Mouse (Mus musculus): ENCODE measurements around the gene Keap1.
A peak's percentile ranks its signal among the peaks of the same experiment; 100 is the strongest.
"Not testable (repeated sequence)": the region's sequence is repeated elsewhere in the genome, so short reads cannot be mapped to it uniquely, and the experiment has no call there.

Keap1 gene

DNA sequence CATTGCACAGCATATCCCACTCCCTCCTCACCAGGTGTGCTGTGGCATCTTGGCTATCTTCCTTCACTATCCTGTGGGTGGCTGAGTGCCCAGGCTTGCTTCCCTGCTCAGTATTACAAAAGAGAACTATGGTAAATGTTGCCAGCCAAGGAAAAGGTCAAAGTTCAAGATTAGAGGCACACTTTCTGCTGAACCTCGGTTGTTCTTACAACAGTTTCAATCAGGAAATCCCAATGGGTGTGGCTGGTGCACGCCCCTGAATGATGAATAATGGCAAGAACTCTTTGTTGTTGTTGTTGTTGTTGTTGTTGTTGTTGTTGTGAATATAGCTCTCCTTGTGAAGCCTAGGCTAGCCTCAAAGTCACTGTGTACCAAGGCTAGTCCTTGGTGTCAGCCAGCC lies 22.7 kb upstream of the Keap1 start:
- DNase-seq: no peak

DNA sequence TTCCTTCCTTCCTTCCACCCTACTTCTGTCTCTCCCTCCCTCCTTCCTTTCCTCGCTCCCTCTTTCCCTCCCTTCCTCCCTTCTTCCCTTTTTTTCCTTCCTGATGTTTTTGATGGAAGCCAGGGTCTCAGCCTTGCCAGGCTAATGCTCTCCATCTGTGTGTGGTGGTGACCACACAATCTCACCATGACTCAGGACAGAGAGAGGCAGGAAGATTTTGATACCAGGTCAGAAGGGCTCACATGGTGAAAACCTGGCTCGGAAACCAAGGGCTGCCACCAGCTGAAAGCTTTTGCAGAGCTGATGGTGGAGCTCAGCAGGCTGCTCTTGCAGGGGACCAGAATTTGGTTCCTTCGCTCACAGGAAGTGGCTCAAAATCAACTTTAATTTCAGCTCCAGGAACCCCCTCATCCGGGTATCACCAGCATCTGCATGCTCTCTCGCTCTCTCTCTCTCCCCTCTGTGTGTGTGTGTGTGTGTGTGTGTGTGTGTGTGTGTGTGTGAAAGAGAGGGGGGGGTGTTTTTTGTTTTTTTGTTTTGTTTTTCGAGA lies 21.4 kb upstream of the Keap1 start:
- DNase-seq: no peak

GRCm38 (mm10) chr9:21256349-21256748 lies 17.2 kb upstream of the Keap1 start:
- not testable (repeated sequence) for DNase-seq

- no peak for DNase-seq
These were observed 15.5 kb upstream of the Keap1 start for GRCm38 (mm10) chr9:21254690-21255089.

- no peak for DNase-seq
These were observed 12.1 kb upstream of the Keap1 start for GRCm38 (mm10) chr9:21251116-21251735.

- no peak for DNase-seq
These were observed 11.3 kb upstream of the Keap1 start for GRCm38 (mm10) chr9:21250509-21250908.

GRCm38 (mm10) chr9:21249629-21250508 lies 10.7 kb upstream of the Keap1 start:
- DNase-seq: no peak

GRCm38 (mm10) chr9:21248326-21248725 lies 9.2 kb upstream of the Keap1 start, which contains the start of gene S1pr5:
Gene S1pr5 (minus strand): TSS chr9:21248443.
- DNase-seq: peak; percentile 68

DNA sequence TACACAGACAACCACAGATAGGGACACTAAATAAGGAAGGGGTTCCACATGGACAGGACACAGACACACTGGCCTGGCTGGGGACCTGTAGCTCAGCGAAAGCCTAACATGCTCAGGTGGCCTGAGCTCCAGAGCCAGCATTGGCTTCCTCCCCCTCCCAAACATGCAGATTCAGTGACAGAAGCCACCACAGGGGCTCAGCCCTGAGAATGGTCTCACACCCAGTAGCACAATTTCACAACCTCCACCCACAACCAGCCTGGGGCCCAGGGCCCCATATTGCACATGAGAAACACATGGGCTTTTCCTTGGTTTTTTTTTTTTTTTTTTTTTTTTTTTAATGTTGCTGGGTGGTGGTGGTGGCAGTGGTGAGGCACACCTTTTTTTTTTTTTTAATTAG lies 7.2 kb upstream of the Keap1 start:
- DNase-seq: no peak

DNA sequence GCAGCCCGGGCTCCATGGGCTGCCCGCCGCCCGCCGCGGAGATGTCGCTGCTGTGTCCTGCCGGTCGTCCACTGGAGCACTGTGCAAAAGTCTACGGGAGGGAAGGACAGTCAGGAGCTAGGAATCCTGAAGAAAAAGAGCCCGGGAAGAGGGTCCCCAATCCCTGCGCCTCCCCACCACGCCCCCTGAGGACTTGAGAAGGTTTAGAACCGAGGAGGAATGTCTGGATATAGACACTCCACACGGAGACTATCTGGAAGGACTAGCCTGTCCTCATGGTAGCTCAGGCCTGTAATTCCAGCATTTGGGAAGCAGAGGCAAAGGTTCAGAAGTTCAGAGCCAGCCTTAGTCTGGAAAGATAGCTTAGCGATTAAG lies 5.9 kb upstream of the Keap1 start:
- no peak for DNase-seq

GRCm38 (mm10) chr9:21244428-21245112 lies 5.4 kb upstream of the Keap1 start:
- DNase-seq: no peak

GRCm38 (mm10) chr9:21243826-21244427 lies 4.8 kb upstream of the Keap1 start:
- DNase-seq: no peak

GRCm38 (mm10) chr9:21241343-21241742 lies 2.2 kb upstream of the Keap1 start:
- peak; percentile 91 for DNase-seq

DNA sequence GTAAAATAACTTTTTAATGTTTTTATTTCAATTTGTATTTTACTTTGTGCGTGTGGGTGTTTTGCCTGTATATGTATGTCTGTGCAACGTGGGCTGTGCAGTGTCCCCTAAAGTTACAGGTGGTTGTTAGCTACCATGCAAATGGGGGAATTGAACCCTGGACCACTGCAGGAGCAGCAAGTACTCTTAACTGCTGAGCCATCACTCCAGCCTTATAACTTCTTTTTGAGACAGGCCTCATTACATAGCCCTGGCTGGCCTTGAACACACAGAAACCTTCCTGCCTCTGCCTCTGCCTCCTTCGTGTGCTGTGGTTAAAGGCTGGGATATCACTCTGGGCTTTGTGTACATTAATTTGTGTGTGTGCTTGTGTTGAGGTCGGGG lies 296 bp upstream of the Keap1 start:
- no peak for DNase-seq

DNA sequence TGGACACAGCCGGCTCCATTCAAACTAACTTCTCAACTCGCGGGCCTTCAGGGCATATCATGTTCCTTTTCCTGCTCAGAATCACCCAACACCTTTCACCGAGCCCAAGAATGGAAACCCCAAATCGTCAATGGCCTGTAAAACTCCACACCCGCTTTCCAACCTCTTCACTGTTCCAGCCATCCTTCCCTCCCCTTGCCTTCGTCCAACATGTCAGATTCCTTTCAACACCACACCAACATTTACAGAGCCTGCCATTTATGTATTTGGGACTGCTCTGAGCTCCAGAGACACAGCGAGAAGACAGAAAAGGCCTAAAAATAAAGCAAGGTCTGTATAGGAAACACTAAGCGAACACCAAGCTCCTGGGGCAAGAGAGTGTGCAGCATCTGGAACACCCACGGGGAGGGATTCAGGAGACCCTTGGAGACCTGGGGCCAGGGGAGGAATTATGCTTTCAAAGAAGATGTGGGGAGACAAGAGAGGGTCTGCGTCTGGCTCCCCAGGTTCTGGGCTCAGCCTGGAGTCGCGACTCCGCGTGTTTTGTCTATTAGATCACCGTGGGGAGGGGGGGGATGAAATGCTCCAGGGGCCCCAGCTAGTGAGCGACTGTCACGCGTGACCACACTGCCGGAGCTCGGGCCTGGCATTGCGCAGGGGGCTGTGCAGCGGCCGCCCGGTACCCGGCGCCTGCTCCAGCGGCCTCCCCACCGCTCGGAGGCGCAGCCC lies 993 bp downstream of the Keap1 start:
- DNase-seq: peak; percentile 27

GRCm38 (mm10) chr9:21237368-21238003 lies 1.7 kb downstream of the Keap1 start:
- peak; percentile 46 for DNase-seq

- no peak for DNase-seq
These were observed 2.2 kb downstream of the Keap1 start for GRCm38 (mm10) chr9:21236991-21237367.

GRCm38 (mm10) chr9:21235341-21235740 lies 3.8 kb downstream of the Keap1 start:
- DNase-seq: no peak

DNA sequence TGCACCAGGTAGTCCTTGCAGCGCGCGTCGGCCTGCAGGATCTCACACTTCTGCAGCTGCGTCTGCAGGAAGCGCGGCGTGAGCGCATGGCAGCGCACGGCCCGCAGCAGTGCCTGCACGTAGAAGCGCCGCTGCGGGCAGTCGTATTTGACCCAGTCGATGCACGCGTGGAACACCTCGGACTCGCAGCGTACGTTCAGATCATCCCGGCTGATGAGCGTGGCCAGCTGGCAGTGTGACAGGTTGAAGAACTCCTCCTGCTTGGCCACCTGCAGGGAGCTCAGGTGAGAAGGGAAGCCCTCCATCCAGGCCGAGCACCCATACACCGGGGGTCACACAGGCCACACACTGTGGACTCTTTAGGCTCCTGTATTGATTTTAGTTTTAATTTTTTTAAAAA lies 5.4 kb downstream of the Keap1 start:
- no peak for DNase-seq

DNA sequence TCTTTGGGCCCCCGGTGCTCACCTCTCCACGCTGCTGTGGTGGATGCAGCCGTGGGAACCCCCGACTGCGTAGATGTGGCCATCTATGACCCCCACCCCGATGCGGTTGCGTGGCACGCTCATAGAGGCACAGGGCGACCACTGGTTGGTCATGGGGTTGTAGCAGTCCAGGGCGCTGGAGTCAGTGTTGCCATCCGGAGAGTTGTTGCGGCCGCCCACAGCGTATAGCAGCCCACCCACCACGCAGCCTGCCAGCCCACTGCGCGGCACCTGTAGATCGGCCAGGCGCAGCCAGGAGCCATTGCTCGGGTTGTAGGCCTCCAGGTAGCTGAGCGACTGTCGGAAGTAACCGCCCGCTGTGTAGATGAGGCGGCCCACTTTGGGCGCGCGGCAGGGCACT lies 5.8 kb downstream of the Keap1 start:
- no peak for DNase-seq

DNA sequence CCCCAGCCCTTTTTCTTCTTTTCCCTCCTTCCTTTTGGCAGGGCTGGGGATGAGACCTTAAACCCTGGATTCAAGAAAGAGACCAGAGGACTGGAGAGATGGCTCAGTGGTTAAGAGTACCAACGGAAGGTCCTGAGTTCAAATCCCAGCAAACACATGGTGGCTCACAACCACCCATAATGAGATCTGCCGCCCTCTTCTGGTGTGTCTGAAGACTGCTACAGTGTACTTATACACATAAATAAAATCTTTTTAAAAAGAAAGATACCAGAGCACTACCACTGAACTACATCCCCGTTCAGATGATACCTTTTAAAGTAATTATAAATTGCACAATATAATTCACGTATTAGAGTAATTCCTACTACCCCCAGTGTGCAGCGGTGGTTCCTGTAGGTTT lies 6.3 kb downstream of the Keap1 start:
- no peak for DNase-seq

DNA sequence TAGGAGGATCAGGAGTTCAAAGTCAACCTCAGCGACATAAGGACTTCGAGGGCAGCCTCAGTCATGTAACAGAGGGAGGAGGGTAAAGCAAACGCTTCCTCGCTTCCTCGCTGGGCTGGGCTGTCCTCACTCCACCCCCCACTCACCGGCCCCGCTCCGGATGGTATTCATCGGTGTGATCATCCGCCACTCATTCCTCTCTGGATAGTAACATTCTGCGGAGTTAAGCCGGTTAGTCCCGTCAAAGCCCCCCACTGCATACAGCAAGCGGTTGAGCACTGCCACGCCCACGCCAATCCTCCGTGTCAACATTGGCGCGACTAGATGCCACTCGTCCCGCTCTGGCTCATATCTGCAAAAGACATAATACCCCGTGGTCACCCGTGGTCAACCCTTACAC lies 7.6 kb downstream of the Keap1 start:
- no peak for DNase-seq
